Mouse (Mus musculus) layer of hippocampus, adult 8-10 months (tissue): Measurements from ENCODE around the gene Ltbp2. TPM values are rescaled to one million over a fixed set of nuclear protein-coding genes. Genes with fewer than 3 reads are reported as not detected.
A peak's percentile ranks its signal among the peaks of the same experiment; 100 is the strongest.

ENCODE experiments used
- DNase-seq, 2 experiments: peaks; one replicate each; pipeline ENCODE4 v3.0.0; 2022; ENCODE audit warnings: low spot score in 2 of 2
- total RNA-seq, 4 experiments: library from RNA; stranded (reverse); gene quantifications; 2 replicates each; pipeline ENCODE4 v1.2.4; 2022

Gene Ltbp2
- total RNA-seq, result under 1 TPM in 3 of 4 experiments, not detected in 1; 0.20 to 0.33 (median 0.25) TPM

DNA sequence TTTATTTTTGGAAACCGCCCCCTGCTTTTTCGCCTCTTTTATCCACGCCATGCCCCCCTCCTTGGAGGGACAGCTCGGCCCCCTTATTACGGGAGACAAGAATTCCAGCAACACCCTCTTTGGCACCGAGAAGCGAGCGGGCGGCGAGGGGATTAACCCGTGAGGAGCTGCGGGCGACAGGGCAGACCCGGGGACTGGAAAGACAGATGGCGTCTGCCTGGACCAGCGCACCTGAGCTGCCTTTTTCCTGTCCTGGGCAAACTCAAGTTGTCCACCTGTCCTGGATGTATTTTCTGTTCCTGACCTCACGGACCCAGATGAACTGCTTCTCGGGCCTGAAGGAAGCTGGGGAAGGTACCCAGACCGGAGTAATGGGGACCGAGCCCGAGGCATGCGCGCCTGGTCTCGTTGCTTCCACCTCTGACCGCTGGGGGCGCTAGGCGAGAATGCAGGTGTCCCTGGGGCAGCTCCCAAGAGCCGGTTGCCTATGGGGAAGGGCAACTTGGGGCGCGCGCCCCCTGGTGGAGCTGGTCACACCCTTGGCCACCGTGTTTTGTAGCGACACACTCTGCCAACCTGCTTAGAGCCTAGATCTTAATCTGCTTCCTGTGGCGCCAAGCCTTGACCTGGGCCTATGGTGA is at the start of gene Ltbp2:
TSS of gene Ltbp2 (minus strand) at position 52 of the 641 bp plus-strand sequence.
- peak; percentile 28 to 63 for DNase-seq

GRCm38 (mm10) chr12:84924324-84924723 is 48.0 kb upstream of the Ltbp2 start:
- DNase-seq, result peak in 1 of 2 experiments; percentile 20

GRCm38 (mm10) chr12:84921881-84922419 is 45.6 kb upstream of the Ltbp2 start:
- no peak for DNase-seq

- DNase-seq, result no peak
These were observed 42.5 kb upstream of the Ltbp2 start for GRCm38 (mm10) chr12:84918809-84919208.

- no peak for DNase-seq
These were observed 41.5 kb upstream of the Ltbp2 start for GRCm38 (mm10) chr12:84917799-84918198.

DNA sequence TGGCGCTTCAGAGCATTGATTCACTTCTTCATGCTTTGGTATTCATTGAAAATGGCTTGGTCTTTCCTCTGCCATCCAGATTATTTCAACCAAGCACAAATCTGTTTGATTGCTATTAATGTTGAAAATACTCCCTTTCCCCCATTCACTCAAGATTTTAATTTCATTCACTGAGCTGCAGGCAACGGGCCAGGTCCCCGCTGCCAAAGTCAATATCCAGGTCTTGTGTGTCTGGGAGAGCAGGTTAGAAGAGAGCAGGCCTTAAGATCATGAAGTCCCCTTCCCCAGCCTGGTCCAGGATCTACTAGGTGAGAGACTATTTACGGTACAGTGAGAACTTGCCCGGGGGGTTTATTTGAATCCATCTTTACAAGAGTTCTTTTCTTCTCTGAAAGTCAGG is 38.6 kb upstream of the Ltbp2 start:
- DNase-seq, result no peak

DNA sequence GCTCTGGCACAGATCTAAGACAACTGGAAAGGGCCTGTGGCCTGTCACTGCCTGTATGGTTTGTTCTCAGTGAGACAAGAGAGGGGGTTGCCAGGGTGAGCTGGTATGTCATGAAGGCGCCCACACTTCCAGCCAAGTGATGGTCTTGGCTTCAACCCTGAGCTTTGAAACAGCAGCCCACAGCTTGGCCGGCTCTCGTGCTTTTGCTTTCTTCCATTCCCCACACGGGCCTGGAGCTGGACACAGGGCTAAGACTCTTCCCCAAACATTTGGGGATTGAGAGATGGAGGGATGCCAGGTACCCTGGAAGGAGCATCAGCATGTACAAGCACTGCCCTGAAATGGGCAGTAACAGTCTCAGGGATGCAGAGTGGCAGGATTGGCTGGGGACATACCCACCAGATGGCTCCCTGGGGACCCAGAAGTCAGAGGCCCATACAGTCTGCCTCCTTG is 36.3 kb upstream of the Ltbp2 start:
- DNase-seq, result no peak

DNA sequence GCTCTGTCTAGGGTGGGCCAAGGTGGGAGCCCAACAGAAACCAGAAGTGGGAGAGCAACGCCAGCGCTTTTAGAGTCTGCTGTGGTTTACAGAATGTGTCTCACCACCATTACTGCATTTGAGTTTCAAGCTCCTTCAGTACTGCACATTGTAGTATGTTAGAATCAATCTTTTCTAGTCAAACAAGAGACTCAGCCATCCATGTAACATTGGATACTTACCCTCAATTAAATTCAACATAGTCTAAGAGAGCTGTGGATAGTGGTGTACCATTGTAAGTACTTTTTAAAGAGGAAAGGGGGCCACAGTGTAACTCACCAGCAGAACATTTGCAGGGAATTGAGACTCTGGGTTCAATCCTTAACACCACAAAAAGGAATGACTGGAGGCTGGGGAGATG is 35.3 kb upstream of the Ltbp2 start:
- no peak for DNase-seq

DNA sequence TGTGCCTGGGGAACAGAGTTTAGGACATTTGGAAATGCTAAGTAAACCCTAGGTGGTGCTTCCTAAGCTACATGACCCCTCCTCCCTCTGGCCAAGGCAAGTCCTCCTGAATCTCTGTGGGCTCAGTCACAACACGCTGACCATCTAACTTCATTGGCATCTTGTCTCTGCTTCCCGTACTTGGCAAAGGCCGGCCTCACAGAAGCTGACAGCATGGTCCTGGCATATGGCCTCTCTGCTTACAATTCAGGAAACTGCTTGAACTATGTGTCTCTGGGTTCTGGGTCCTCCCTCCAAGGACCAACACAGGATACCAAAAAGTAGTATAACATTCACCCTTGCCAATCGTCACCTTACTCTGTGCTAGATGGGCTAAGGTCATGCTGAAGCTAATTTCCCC is 33.7 kb upstream of the Ltbp2 start:
- no peak for DNase-seq

DNA sequence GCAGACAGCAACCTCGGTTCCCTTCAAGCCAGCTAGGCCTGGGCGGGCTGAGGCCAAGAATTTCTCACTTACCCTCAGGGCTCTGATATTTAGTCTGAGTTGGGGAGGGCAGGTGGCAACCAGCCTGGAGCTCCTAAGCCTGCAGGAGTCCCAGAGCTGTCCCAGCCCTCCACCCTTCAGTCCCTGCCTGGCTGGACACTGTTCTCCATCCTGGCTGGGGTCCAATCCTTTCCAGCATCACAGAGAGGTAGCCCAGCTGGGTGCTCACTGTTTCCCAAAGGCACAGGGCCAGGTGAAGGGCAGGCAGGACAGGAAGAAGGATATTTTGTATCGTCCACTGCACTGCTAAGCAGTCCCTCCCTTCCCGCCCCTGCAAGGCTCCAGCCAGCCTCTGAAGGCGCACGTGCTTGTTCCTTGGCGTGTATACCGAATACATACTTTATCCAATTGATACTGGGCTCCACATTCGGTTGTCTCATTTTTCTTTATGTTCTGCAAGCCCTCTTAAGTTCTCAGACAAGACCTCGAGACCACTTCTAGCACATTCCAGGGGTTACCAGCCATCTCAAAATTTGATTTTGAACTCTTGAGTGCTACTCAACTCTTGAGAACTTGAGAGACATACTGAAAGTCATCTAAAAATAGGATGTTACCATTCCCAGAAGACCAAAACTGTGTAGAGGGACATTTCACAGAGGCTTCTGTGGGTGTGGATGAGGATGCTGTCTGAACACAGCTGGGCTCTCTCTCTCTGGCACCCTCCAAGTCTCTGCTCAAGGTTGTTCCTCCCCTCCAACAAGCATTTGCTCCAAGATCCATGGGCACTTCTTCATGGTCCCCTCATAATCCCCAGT is 31.5 kb upstream of the Ltbp2 start:
- no peak for DNase-seq

DNA sequence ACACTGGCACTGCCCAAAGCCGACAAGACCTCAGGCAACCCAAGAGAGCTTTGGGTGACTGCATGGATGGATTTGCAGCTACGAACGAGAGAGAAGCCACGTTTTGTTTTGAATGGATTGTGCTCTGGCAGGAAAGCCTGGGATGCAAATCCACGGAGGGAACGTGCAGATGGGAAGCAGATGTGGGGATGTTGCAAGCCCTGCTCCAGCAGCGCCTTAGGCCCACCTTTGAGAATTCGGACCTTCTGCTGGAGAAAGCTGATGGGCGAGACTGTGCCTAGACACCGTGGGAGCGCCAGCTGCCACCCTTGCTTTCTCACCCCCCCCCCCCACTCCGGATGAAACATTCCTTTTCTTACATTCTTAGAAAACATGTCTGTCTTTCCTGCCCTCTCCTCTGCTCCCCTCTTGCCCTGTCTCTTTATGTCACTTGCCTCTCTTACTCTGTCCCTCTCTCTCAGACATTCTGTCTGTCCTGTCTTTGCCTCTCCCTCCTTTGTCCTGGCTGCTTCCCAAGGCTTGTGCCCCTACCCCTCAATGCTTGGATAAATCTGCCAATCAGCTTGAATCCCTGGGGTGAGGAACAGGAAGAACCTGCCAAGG is 30.8 kb upstream of the Ltbp2 start:
- no peak for DNase-seq

DNA sequence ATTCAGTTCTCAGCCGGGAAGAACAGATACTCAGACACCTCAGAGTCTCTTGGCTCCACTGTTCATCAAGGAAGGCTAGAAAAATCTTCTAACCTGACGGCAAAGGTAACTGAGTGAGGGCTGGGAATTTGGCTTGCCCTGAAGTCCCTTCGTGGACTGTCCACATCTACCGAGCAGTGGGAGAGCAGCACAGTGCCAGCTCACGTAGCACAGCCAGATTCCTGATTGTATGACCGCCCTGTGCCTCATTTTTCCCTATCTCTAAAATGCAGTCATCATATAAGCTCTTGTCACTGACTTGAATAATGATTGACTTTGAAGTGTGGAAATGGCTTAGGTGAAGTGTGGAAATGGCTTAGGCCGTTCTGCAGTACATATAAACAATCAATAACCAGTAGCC is 28.1 kb upstream of the Ltbp2 start:
- no peak for DNase-seq

DNA sequence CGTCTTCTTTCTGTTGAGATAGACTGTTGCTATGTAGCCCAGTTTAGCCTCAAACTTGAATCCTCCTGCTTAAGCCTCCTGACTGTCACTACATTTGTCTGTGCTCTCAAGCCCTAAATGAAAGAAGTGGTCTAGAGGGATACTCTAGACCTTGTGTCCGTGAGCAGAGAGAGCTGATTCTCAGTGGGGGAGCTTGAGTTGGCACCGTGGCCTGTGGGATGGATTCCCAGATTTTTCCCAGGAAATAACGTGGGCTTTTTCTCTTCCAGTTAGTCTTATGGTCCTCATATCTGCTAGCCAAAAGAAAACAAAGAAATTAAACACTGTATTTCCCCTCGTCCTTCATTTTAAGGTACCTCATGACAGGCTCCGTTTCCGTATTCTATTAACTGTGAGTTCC is 24.0 kb upstream of the Ltbp2 start:
- no peak for DNase-seq

DNA sequence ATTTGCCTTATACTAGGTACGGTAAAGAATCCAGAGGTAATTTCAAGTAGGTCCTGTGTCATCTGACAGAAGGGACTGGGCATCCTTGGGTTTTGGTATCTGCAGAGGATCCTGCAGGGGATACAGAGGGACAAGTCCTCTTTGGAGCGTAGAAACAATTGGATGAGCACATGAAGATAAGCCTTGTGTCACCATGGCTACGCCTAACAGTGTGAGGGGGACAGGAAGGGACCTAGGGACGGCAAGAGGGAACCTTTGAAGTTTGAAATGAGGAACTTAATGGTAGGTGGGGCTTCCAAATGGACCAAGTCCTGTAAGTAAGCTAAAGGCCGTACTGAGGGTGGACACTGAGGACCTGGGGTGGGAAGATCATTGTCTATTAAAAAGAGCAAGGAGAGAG is 21.0 kb upstream of the Ltbp2 start:
- no peak for DNase-seq

GRCm38 (mm10) chr12:84896235-84896634 is 19.9 kb upstream of the Ltbp2 start:
- DNase-seq, result no peak

GRCm38 (mm10) chr12:84893648-84894628 is 17.6 kb upstream of the Ltbp2 start:
- no peak for DNase-seq

DNA sequence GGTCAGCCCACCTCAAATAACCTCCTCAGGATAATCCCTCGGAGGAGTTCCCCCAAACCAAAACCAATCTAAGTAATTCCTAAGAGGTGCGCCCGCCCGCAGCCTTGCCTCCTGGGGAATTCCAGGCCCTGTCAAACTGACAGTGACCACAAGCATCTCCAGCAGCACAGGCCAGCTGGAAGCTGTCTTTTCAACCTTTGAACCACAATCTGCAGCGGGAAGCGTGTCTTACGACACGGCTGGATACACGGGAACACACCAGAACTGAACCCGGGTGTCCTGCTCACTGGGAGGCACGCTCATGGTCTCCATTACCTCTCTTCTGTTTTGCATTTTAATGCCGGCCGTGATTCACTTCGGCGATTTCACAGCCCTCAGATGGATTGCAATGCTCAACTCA is 14.0 kb upstream of the Ltbp2 start:
- DNase-seq, result no peak

DNA sequence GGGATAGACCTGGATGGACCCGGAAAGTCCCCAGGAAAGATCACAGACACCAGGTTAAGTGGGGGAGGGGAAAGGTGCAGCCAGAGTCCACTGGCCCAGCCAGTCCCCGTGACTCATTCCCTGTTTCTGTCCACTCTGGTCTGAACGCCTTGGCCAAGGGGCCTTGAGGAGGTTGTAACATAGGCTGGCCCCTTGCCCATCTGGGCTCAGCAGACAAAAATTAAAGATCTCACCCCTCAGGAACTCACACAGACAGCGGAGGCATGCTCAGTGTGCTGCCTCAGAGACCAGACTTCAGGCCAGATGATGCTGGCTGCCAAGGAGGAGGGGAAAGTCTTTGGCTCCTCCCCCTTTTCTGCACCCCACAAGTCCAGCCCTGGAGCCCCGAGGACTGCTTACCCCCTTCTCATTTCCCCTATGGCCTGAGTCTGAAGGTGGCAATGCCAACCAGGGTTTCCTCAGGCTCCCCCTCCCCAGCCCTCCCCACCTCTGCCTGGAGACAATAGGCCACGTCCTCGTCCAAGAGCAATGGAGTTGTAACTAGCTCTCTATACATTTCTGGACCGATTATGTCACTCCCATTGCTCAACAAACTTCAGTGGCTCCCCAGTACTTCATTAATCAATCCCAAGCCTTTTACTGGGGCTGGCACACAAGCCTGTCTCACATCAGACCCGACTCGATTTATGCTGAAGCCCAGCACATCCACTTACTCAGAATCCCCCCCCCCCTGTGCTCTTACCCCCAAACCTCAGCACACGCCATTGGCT is 9.0 kb upstream of the Ltbp2 start:
- DNase-seq, result no peak

DNA sequence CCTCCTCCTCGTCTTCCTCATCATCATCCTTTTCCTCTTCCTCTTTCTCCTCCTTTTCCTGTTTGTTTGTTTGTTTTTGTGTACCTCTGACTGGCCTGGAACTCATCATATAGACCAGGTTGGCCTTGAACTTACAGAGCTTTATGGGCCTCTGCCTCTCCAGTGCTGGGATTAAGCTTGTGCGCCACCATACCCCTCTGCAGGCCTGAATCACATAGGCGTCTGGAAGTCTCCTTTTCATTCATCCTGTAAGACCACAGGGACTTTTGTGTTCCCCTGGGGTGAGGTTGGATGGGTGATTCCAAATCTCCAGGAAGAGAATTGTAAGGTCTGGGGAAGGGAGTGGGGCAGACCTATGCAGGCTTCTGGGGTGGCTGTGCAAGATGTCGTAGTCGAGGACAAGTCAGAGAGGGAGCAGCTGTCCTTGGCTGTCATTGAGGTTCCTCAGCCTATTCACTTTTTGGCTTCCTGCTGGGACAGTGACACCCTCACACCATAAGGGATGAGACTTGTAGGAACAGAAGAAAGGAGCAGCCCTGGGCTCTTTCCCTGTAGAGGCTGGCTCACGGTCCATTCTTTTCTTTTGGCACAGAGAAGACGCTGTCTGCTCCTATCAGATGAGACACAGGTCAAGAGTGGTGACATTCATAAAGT is 8.2 kb upstream of the Ltbp2 start:
- no peak for DNase-seq

- no peak for DNase-seq
These were observed 6.5 kb upstream of the Ltbp2 start for GRCm38 (mm10) chr12:84882796-84883195.
